Mouse (Mus musculus) bone marrow, adult 2 months (tissue): ENCODE data around the gene Rpl9. TPM values are rescaled to one million over a fixed set of nuclear protein-coding genes. Genes with fewer than 3 reads are reported as not detected.

Experiments used
- H3K27ac ChIP-seq: fragments of 200-500 bp; 2 replicates; pipeline ENCODE4 v1.5.1; 2012; ENCODE audit warnings: low read depth, mild to moderate bottlenecking, control low read depth, inconsistent platforms, low read length; ENCODE audit not compliant: control insufficient read depth, poor library complexity, insufficient read depth
- H3K4me1 ChIP-seq: fragments of 200-500 bp; 2 replicates; pipeline ENCODE4 v1.6.1; 2011; ENCODE audit warnings: low read length; ENCODE audit not compliant: control insufficient read depth, insufficient read depth
- H3K4me3 ChIP-seq: fragments of 200-500 bp; replicated peaks from 2 replicates; pipeline ENCODE3; 2011; ENCODE audit warnings: mild to moderate bottlenecking, low read depth, low read length, control low read depth; ENCODE audit not compliant: control insufficient read depth
- CTCF ChIP-seq: fragments of 200-500 bp; IDR thresholded peaks from 2 replicates; pipeline ENCODE4 v1.5.1; 2011; ENCODE audit warnings: low read length, control low read depth; ENCODE audit not compliant: control insufficient read depth, insufficient read depth
- POLR2A ChIP-seq: fragments of 200-500 bp; IDR thresholded peaks from 2 replicates; pipeline ENCODE4 v1.6.1; 2011; ENCODE audit warnings: low read depth, mild to moderate bottlenecking, control low read depth, low read length, borderline replicate concordance; ENCODE audit not compliant: control insufficient read depth
- WGBS: fragments of 180-500 bp; shearing (Covaris S2); methylation state at CpG from one replicate; pipeline ENCODE4 v1.1.7; 2018; 5-methylcytosine and 5-hydroxymethylcytosine counted together
- polyA plus RNA-seq: library from polyadenylated mRNA; stranded (reverse); fragments of >200 nt; gene quantifications from 2 replicates; pipeline ENCODE4 v1.2.4, GENCODE M21; 2011; ENCODE audit warnings: low replicate concordance; ENCODE audit not compliant: missing spikeins, insufficient read depth, insufficient read length

The Rpl9 gene
- 317 and 324 TPM in 2 replicates for polyA plus RNA-seq

GRCm38 (mm10) chr5:65390648-65391644 lies at the start of gene Rpl9, which contains the start of gene Lias:
Rpl9 (minus strand) TSS chr5:65391444.
Lias (plus strand) TSS chr5:65391497.
- under 1% methylated on average over 83 of the region's 83 CpGs for WGBS

GRCm38 (mm10) chr5:65438041-65438440 lies 46.8 kb upstream of the Rpl9 start:
- H3K4me3 ChIP-seq, result no peak overlapping the region
- no peak overlapping the region for H3K27ac ChIP-seq
- TF ChIP-seq CTCF (no peak), POLR2A (no peak)
- no peaks in the 10 kb centered on the region for H3K4me1 ChIP-seq

More at GRCm38 (mm10) chr5:65390648-65391644, at the start of gene Rpl9, which contains the start of gene Lias:
- peak within 1 kb of the TSS; percentile 68 for H3K27ac ChIP-seq
- H3K4me1 ChIP-seq, result peaks cover 1% of the 10 kb centered on the region; the same call in 1 of the 2 replicates
- no peak for TF ChIP-seq CTCF
- TF ChIP-seq POLR2A, result peak; percentile 81
- H3K4me3 ChIP-seq, result peak within 1 kb of the TSS; percentile 72

GRCm38 (mm10) chr5:65435806-65436561 lies 44.7 kb upstream of the Rpl9 start, which contains the start of gene Ugdh:
Ugdh (minus strand) TSS chr5:65435949.
- Histone ChIP-seq H3K4me1 (no peaks in the 10 kb centered on the region), H3K27ac (peak within 1 kb of the TSS; percentile 74), H3K4me3 (peak within 1 kb of the TSS; percentile 91)
- TF ChIP-seq POLR2A, result peak; percentile 92; the same call in 1 of the 2 replicates
- no peak; the same call in 1 of the 2 replicates for TF ChIP-seq CTCF
- 1% methylated on average over 51 of the region's 51 CpGs for WGBS

- WGBS, result under 1% methylated on average over 47 of the region's 47 CpGs
- TF ChIP-seq POLR2A (no peak), CTCF (no peak)
- Histone ChIP-seq H3K4me3 (peak overlapping the region; percentile 91), H3K4me1 (no peaks in the 10 kb centered on the region), H3K27ac (peak overlapping the region; percentile 74)
Measured at GRCm38 (mm10) chr5:65435363-65435805, 44.1 kb upstream of the Rpl9 start.

GRCm38 (mm10) chr5:65434471-65435362 lies 43.5 kb upstream of the Rpl9 start:
- TF ChIP-seq POLR2A (no peak), CTCF (no peak)
- 5% methylated on average over 15 of the region's 15 CpGs for WGBS

GRCm38 (mm10) chr5:65429441-65429840 lies 38.2 kb upstream of the Rpl9 start:
- no peaks in the 10 kb centered on the region; the same call in 1 of the 2 replicates for H3K4me1 ChIP-seq
- no peak overlapping the region for H3K4me3 ChIP-seq
- TF ChIP-seq CTCF (no peak), POLR2A (no peak)
- H3K27ac ChIP-seq, result no peak overlapping the region
- 82% methylated on average over 5 of the region's 5 CpGs for WGBS

More at GRCm38 (mm10) chr5:65434471-65435362, 43.5 kb upstream of the Rpl9 start:
- Histone ChIP-seq H3K4me1 (no peaks in the 10 kb centered on the region), H3K4me3 (peak overlapping the region; percentile 91), H3K27ac (peak overlapping the region; percentile 74; the same call in 1 of the 2 replicates)

- Histone ChIP-seq H3K4me1 (no peaks in the 10 kb centered on the region; the same call in 1 of the 2 replicates), H3K27ac (no peak overlapping the region), H3K4me3 (no peak overlapping the region)
- TF ChIP-seq POLR2A (no peak), CTCF (no peak)
- 29% methylated on average over 4 of the region's 4 CpGs for WGBS
Measured at GRCm38 (mm10) chr5:65428321-65428720, 37.1 kb upstream of the Rpl9 start.
